Mouse (Mus musculus) activated CD4-positive, CD25-positive, alpha-beta regulatory T cell, adult 4 months (primary cell): ENCODE measurements around the gene Dus2. TPM values are rescaled to one million over a fixed set of nuclear protein-coding genes. Genes with fewer than 3 reads are reported as not detected.
A peak's percentile ranks its signal among the peaks of the same experiment; 100 is the strongest.

ENCODE experiments used
- ATAC-seq: one replicate; pipeline ENCODE4 v1.8.0; 2017
- polyA plus RNA-seq, 2 experiments: library from polyadenylated mRNA; unstranded; fragments of 100-300 nt; shearing (Covaris generic); gene quantifications; one replicate each; pipeline ENCODE4 v1.2.1; 2017

Dus2 gene
- polyA plus RNA-seq, 2 experiments from 2014 or later, result 25.7 to 28.8 TPM

GRCm38 (mm10) chr8:106046872-106047559 lies 55.9 kb downstream of the Dus2 start:
- no peak for ATAC-seq

- no peak for ATAC-seq
Measured at GRCm38 (mm10) chr8:106047854-106048630, 56.9 kb downstream of the Dus2 start.

GRCm38 (mm10) chr8:106049840-106050239 lies 58.7 kb downstream of the Dus2 start:
- no peak for ATAC-seq

GRCm38 (mm10) chr8:106051068-106051467 lies 59.9 kb downstream of the Dus2 start:
- ATAC-seq, result no peak

GRCm38 (mm10) chr8:106052510-106053089 lies 61.5 kb downstream of the Dus2 start:
- ATAC-seq, result peak; percentile 41

- peak; percentile 55 for ATAC-seq
Measured at GRCm38 (mm10) chr8:106054190-106054811, 63.2 kb downstream of the Dus2 start.

- ATAC-seq, result no peak
Measured at GRCm38 (mm10) chr8:106055038-106055437, 63.9 kb downstream of the Dus2 start.

GRCm38 (mm10) chr8:106056455-106056982 lies 65.4 kb downstream of the Dus2 start:
- ATAC-seq, result no peak

- peak; percentile 74 for ATAC-seq
Measured at GRCm38 (mm10) chr8:106058731-106059612, 67.8 kb downstream of the Dus2 start, which contains the start of gene Nfatc3. Gene Nfatc3, plus strand, starts transcription at chr8:106058840.

- ATAC-seq, result no peak
Measured at GRCm38 (mm10) chr8:106059613-106060371, 68.7 kb downstream of the Dus2 start.

- ATAC-seq, result no peak
Measured at GRCm38 (mm10) chr8:106060521-106060920, 69.4 kb downstream of the Dus2 start.

GRCm38 (mm10) chr8:106061686-106062085 lies 70.5 kb downstream of the Dus2 start:
- no peak for ATAC-seq

- no peak for ATAC-seq
Measured at GRCm38 (mm10) chr8:106063046-106063445, 71.9 kb downstream of the Dus2 start.

- no peak for ATAC-seq
Measured at GRCm38 (mm10) chr8:106066721-106067120, 75.6 kb downstream of the Dus2 start.

GRCm38 (mm10) chr8:106069565-106069964 lies 78.4 kb downstream of the Dus2 start:
- ATAC-seq, result no peak

GRCm38 (mm10) chr8:106072113-106072512 lies 81.0 kb downstream of the Dus2 start:
- no peak for ATAC-seq

GRCm38 (mm10) chr8:106074236-106074635 lies 83.1 kb downstream of the Dus2 start:
- no peak for ATAC-seq

- peak; percentile 25 for ATAC-seq
Measured at GRCm38 (mm10) chr8:106074659-106075058, 83.5 kb downstream of the Dus2 start.

GRCm38 (mm10) chr8:106075161-106075862 lies 84.2 kb downstream of the Dus2 start:
- peak; percentile 54 for ATAC-seq

- no peak for ATAC-seq
Measured at GRCm38 (mm10) chr8:106075863-106076174, 84.7 kb downstream of the Dus2 start.
